Mouse (Mus musculus): ENCODE data around the gene Dock2. TPM values are rescaled to one million over a fixed set of nuclear protein-coding genes. Genes with fewer than 3 reads are reported as not detected.

Dock2 gene
- total and polyA plus RNA-seq, 3 experiments: 79.6 to 151 (median 133) TPM

- peak; percentile 53 for TF ChIP-seq BHLHE40 (IDR thresholded peaks at IDR 0.05; ENCODE audit: low read depth, low read length)
- TF ChIP-seq MYC (IDR thresholded peaks at IDR 0.05; ENCODE audit: low read depth, low read length): 0 out of 2 replicates have a peak, but pooled peaks have one; percentile 36
- no peak for TF ChIP-seq KAT2A (IDR thresholded peaks at IDR 0.05; ENCODE audit: insufficient replicate concordance, low read length)
- no peak for TF ChIP-seq USF2 (conservative IDR thresholded peaks at IDR 0.05; ENCODE audit: low read depth, low read length)
- TF ChIP-seq NELFE (IDR thresholded peaks at IDR 0.05; ENCODE audit: low read depth, low read length): no peak
- TF ChIP-seq UBTF (IDR thresholded peaks at IDR 0.05; ENCODE audit: low read depth, low read length): no peak
- TF ChIP-seq RCOR1 (conservative IDR thresholded peaks at IDR 0.05; ENCODE audit: low read depth, low read length): 0 out of 2 replicates have a peak, but pooled peaks have one; percentile 59
- no peak for TF ChIP-seq JUN (IDR thresholded peaks at IDR 0.05; ENCODE audit: insufficient read depth, low read depth, low read length)
- peak; percentile 59; the same call in 1 of the 2 replicates for TF ChIP-seq TCF12 (IDR thresholded peaks at IDR 0.05; ENCODE audit: low read depth, low read length)
Measured at GRCm38 (mm10) chr11:34776054-34776453, 7.6 kb downstream of the Dock2 start (continued).

DNA sequence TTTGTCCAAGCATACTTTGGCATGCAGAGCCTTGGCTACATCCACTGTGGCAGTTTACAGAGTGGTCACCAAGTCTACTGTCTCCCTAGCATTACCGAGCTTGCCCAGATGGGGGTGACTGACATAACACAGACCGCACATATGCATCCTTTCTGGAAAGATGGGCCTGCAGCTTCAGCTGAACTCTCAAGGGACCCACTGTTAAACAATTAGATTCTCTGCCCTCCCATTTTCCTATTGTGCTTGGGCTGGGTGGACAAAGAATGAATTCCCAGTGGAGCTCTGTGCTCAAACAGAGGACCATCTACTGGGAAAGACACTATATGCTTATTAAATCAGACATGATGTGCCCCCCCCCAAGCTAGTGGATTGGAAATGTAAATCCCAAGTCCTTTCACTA is 9.1 kb downstream of the Dock2 start:
- Histone ChIP-seq H3K79me2 (replicated peaks; ENCODE audit: control insufficient read depth, extremely low read depth, insufficient read depth, poor library complexity, severe bottlenecking) (peaks cover 98% of the 10 kb centered on the region), H3K27me3 (replicated peaks) (no peaks in the 10 kb centered on the region), H3K9ac (ENCODE audit: insufficient read depth, low read depth) (no peak overlapping the region), H3K27ac (ENCODE audit: insufficient read depth, low read depth) (peak overlapping the region; percentile 96; the same call in 1 of the 2 replicates), H3K9me3 (replicated peaks; ENCODE audit: low read length) (no peaks in the 10 kb centered on the region), H3K4me1 (ENCODE audit: control insufficient read depth in 1 of 2, insufficient read depth in 2 of 2) (peaks cover 69 to 97% of the 10 kb centered on the region in 2 experiments), H3K4me3 (replicated peaks in 1 of 3; ENCODE audit: low read depth in 2 of 3, low read length in 2 of 3, poor library complexity in 1 of 3) (no peak overlapping the region), H3K36me3 (replicated peaks in 1 of 2; ENCODE audit: control insufficient read depth in 1 of 2, insufficient read depth in 1 of 2, low read length in 1 of 2) (peaks cover 14 to 52% of the 10 kb centered on the region in 2 experiments), H3K4me2 (ENCODE audit: insufficient read depth, low read depth, poor library complexity, severe bottlenecking) (peak overlapping the region; percentile 65)
- dilution Hi-C loops (cut with MboI; ENCODE audit: extremely low pct_ligation_motif_present, extremely low pct_unique_long_range_greater_than_20kb, low sequenced_read_pairs) (no loop called here), in situ Hi-C loops (cut with MboI; ENCODE audit: low pct_ligation_motif_present, low pct_unique_long_range_greater_than_20kb, low sequenced_read_pairs) (loop anchor here (5.0 kb wide), 1 partner anchor 47 kb away; no protein-coding TSS in a partner anchor)
- DNase-seq (ENCODE audit: extremely low read depth): peak; percentile 81
- TF ChIP-seq HCFC1 (IDR thresholded peaks at IDR 0.05; ENCODE audit: low read depth, low read length) (no peak), TBP (conservative IDR thresholded peaks at IDR 0.05; ENCODE audit: low read depth, low read length) (no peak), ZMIZ1 (IDR thresholded peaks at IDR 0.05; ENCODE audit: low read depth, low read length) (0 out of 2 replicates have a peak, but pooled peaks have one; percentile 18), JUN (IDR thresholded peaks at IDR 0.05; ENCODE audit: insufficient read depth, low read depth, low read length) (peak; percentile 12; the same call in 1 of the 2 replicates), MAFK (IDR thresholded peaks at IDR 0.05; ENCODE audit: insufficient replicate concordance, low read length) (no peak), CTCF (conservative IDR thresholded peaks at IDR 0.05 in 1 of 2, IDR thresholded peaks at IDR 0.05 in 1 of 2; ENCODE audit: low read depth in 2 of 2, low read length in 2 of 2) (peak; percentile 33 to 67; a peak in 2 of 4 replicates), SMC3 (IDR thresholded peaks at IDR 0.05; ENCODE audit: low read depth, low read length) (peak; percentile 65), CHD2 (IDR thresholded peaks at IDR 0.05; ENCODE audit: low read length) (peak; percentile 31; the same call in 1 of the 2 replicates), MXI1 (IDR thresholded peaks at IDR 0.05; ENCODE audit: low read depth, low read length) (peak; percentile 65; the same call in 1 of the 2 replicates), NRF1 (IDR thresholded peaks at IDR 0.05; ENCODE audit: low read depth, low read length) (no peak; the same call in 1 of the 2 replicates), E2F4 (IDR thresholded peaks at IDR 0.05; ENCODE audit: insufficient replicate concordance, low read depth, low read length) (no peak), JUND (conservative IDR thresholded peaks at IDR 0.05; ENCODE audit: low read depth, low read length) (0 out of 2 replicates have a peak, but pooled peaks have one; percentile 33), RAD21 (IDR thresholded peaks at IDR 0.05; ENCODE audit: low read depth, low read length) (peak; percentile 54), ZC3H11A (IDR thresholded peaks at IDR 0.05; ENCODE audit: low read depth, low read length) (no peak), NELFE (IDR thresholded peaks at IDR 0.05; ENCODE audit: low read depth, low read length) (no peak), BHLHE40 (IDR thresholded peaks at IDR 0.05; ENCODE audit: low read depth, low read length) (peak; percentile 50; the same call in 1 of the 2 replicates), POLR2A (IDR thresholded peaks at IDR 0.05; ENCODE audit: low read depth, low read length) (no peak), KAT2A (IDR thresholded peaks at IDR 0.05; ENCODE audit: insufficient replicate concordance, low read length) (0 out of 2 replicates have a peak, but pooled peaks have one; percentile 59), CHD1 (IDR thresholded peaks at IDR 0.05; ENCODE audit: low read depth, low read length) (no peak), GABPA (IDR thresholded peaks at IDR 0.05; ENCODE audit: insufficient replicate concordance, low read depth, low read length) (no peak), ETS1 (conservative IDR thresholded peaks at IDR 0.05; ENCODE audit: low read depth, low read length) (peak; percentile 70), MEF2A (IDR thresholded peaks at IDR 0.05; ENCODE audit: borderline replicate concordance, low read depth, low read length) (peak; percentile 68), POLR2AphosphoS2 (IDR thresholded peaks at IDR 0.05; ENCODE audit: low read depth, low read length) (no peak), USF2 (conservative IDR thresholded peaks at IDR 0.05; ENCODE audit: low read depth, low read length) (no peak), MAZ (IDR thresholded peaks at IDR 0.05; ENCODE audit: low read depth, low read length) (peak; percentile 85), USF1 (IDR thresholded peaks at IDR 0.05; ENCODE audit: low read depth, low read length) (no peak), TCF12 (IDR thresholded peaks at IDR 0.05; ENCODE audit: low read depth, low read length) (peak; percentile 64; the same call in 1 of the 2 replicates), ZKSCAN1 (IDR thresholded peaks at IDR 0.05; ENCODE audit: borderline replicate concordance, low read depth, low read length) (no peak), EP300 (IDR thresholded peaks at IDR 0.05; ENCODE audit: low read length) (peak; percentile 53), MAX (IDR thresholded peaks at IDR 0.05; ENCODE audit: low read length) (no peak), MYC (IDR thresholded peaks at IDR 0.05; ENCODE audit: low read depth, low read length) (peak; percentile 73; the same call in 1 of the 2 replicates), IRF4 (IDR thresholded peaks at IDR 0.05; ENCODE audit: low read depth, low read length) (peak; percentile 59; the same call in 1 of the 2 replicates), SIN3A (IDR thresholded peaks at IDR 0.05; ENCODE audit: low read length) (peak; percentile 63; the same call in 1 of the 2 replicates)
